Mouse (Mus musculus): Measurements from ENCODE around the gene Cox6b2. TPM values are rescaled to one million over a fixed set of nuclear protein-coding genes. Genes with fewer than 3 reads are reported as not detected.

The Cox6b2 gene
- polyA plus RNA-seq, 1 experiment from 2014 or later = 27.0 TPM

DNA sequence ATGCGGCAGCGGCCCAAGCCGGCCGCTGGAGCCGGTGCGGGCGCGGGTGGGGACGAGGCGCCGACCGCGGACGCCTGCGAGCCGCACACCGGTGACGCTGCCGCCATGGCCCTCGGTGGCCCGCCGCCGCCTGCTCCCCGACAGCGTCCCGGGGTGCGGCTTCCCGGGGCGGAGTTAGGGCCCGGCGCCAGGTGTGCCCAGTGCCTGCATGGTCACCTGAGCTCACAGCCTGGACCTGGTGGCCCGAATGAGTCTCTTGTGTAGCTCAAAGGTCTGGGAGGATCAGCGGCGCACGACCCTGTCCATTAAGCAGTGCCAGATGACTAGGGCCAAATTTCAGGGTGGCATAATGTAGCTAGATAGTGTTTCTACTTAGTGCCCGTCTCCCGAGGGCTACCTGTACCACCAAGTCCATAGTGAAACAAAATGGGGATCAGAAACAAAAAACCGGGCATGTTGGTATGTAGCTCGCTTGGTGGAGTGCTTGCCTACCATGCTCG, 36.6 kb upstream of the Cox6b2 start, which contains the start of gene Tmem238:
Tmem238 (minus strand) TSS at position 221 of the 500 bp plus-strand sequence.
- Histone ChIP-seq H3K4me1 (ENCODE audit: control insufficient read depth, insufficient read depth, low read length) (peaks cover 11% of the 10 kb centered on the region), H3K4me2 (ENCODE audit: low read depth) (peak within 1 kb of the TSS; percentile 88), H3K9me3 (ENCODE audit: control insufficient read depth, low read length) (no peaks in the 10 kb centered on the region), H3K27me3 (ENCODE audit: control insufficient read depth, insufficient read depth, low read length) (0 out of 2 replicates have a peak, but pooled peaks cover 9% of the 10 kb centered on the region), H3K36me3 (ENCODE audit: control insufficient read depth, insufficient read depth, low read length) (0 out of 2 replicates have a peak, but pooled peaks cover 2% of the 10 kb centered on the region), H3K9ac (ENCODE audit: low read length) (peak within 1 kb of the TSS; percentile 81), H3K27ac (ENCODE audit: low read depth, low read length) (no peak within 1 kb of the TSS), H3K4me3 (ENCODE audit: low read depth, low read length) (peak within 1 kb of the TSS; percentile 48)
- 0 out of 2 replicates have a peak, but pooled peaks have one; percentile 7 for ATAC-seq (ENCODE audit: insufficient read depth, low FRiP score, low TSS enrichment)
- WGBS = 9% methylated on average over 40 of the region's 40 CpGs
- no peak for DNase-seq (ENCODE audit: low spot score)

DNA sequence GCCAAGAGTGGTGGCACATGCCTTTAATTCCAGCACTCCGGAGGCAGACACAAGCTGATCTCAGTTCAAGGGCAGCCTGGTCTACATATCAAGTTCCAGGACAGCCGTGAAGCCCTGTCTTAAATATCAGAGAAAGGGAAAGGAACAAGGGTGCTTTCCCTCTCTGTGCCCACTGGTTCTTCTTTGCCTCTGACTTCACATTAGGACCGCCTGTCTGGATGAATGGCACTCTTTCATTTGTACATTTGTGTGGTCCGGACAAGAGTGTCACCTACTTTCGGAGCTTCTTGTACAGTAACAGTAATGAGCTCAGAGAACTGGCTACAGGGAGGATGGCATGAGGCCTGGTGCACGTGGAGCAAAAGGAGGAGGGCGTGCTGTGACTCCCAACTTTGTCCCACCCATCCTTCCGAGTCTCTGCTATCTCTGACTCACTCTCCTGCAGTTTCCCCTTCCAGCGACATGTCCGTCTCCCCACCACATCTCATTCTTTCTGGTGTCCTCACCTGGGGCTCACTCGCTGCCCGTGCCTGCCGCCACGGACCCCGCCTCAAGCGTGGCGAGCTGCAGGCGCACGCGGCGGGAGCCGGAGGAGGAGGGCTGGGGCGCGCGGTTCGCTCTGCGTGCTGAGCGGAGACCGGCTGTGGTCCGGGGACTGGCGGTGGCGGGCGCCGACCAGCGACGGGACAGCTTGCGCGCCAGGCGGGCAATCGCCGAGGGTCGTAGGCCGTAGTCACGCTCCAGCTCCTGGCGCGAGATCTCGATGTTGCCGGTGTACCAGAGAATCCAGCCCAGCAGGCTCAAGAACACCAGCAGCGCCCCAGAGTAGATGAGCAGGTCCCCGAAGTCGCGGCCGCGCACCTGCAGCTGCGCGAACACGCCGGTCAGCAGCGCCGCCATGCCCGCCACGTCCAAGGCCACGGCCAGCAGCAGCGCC, 35.9 kb upstream of the Cox6b2 start:
- Histone ChIP-seq H3K36me3 (ENCODE audit: control insufficient read depth, insufficient read depth, low read length) (no peaks in the 10 kb centered on the region), H3K4me1 (ENCODE audit: control insufficient read depth, insufficient read depth, low read length) (peaks cover 6% of the 10 kb centered on the region), H3K27me3 (ENCODE audit: control insufficient read depth, insufficient read depth, low read length) (0 out of 2 replicates have a peak, but pooled peaks cover 9% of the 10 kb centered on the region), H3K27ac (ENCODE audit: low read depth, low read length) (no peak overlapping the region), H3K9me3 (ENCODE audit: control insufficient read depth, low read length) (no peaks in the 10 kb centered on the region), H3K4me2 (ENCODE audit: low read depth) (peak overlapping the region; percentile 88), H3K9ac (ENCODE audit: low read length) (peak overlapping the region; percentile 81), H3K4me3 (ENCODE audit: low read depth, low read length) (peak overlapping the region; percentile 48)
- WGBS = 2% methylated on average over 64 of the region's 64 CpGs
- peak; percentile 58 for ATAC-seq (ENCODE audit: insufficient read depth, low FRiP score, low TSS enrichment)
- peak; percentile 78 for DNase-seq (ENCODE audit: low spot score)

DNA sequence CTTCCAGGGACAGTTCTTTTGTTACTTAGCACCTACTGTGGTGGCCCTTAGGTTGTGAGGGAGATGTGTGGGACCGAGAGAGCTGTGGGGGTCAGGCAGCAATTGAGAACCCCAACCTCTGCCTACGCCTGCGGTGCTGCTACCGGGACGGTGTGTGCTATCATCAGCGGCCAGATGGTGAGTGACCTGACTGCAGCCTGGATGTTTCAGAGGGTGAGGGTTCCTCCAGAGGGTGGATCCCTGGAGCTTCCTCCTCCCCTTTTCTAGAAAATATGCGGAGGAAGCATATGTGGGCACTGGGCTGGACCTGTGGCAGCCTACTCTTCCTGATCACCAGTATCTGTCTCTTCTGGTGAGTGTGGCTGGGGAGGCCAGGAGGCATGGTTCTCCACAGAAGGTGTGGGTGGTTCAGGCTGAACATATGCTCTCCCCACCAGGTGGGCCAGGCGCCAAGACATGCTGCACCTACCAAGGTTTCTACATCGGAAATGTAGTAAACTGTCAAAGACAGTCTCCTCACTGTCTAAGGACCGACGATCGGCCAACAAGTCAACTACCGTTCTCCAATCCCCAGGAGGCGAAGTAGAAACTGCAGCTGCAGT, 30.9 kb upstream of the Cox6b2 start:
- Histone ChIP-seq H3K9ac (ENCODE audit: low read length) (no peak overlapping the region), H3K4me2 (ENCODE audit: low read depth) (no peak overlapping the region), H3K27ac (ENCODE audit: low read depth, low read length) (no peak overlapping the region), H3K4me3 (ENCODE audit: low read depth, low read length) (no peak overlapping the region), H3K36me3 (ENCODE audit: control insufficient read depth, insufficient read depth, low read length) (no peaks in the 10 kb centered on the region), H3K4me1 (ENCODE audit: control insufficient read depth, insufficient read depth, low read length) (no peaks in the 10 kb centered on the region; the same call in 1 of the 2 replicates), H3K27me3 (ENCODE audit: control insufficient read depth, insufficient read depth, low read length) (peaks cover 8% of the 10 kb centered on the region; the same call in 1 of the 2 replicates), H3K9me3 (ENCODE audit: control insufficient read depth, low read length) (no peaks in the 10 kb centered on the region)
- DNase-seq (ENCODE audit: low spot score) (no peak), ATAC-seq (ENCODE audit: insufficient read depth, low FRiP score, low TSS enrichment) (no peak)
- WGBS = 81% methylated on average over 14 of the region's 14 CpGs

DNA sequence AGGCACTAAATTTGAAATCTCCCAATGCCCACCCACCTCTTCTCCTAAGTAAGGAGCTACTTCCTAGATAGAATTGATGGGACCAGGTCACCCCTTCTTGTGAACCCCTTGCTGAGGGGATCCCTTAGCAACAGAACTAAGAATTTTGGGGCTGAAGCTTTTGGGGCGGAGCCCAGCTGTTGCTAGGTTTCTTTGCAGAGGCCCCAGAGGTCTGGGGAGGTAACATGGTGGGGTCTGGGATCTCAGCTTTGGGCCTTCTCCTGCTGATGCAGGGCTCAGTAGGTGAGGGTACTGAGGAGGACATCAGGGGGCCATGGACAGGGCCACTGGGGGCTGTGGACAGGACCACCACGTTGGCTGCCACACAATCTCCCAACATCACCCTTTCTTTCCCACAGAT, 29.9 kb upstream of the Cox6b2 start, which contains the start of the genes Il11 and Tmem190:
Il11 (minus strand) TSS at position 101 of the 400 bp plus-strand sequence.
Tmem190 (plus strand) TSS at position 179 of the 400 bp plus-strand sequence.
- peaks cover 16% of the 10 kb centered on the region for H3K27me3 ChIP-seq (ENCODE audit: control insufficient read depth, insufficient read depth, low read length)
- no peak within 1 kb of the TSS for H3K4me2 ChIP-seq (ENCODE audit: low read depth)
- H3K27ac ChIP-seq (ENCODE audit: low read depth, low read length) = no peak within 1 kb of the TSS
- no peak within 1 kb of the TSS for H3K4me3 ChIP-seq (ENCODE audit: low read depth, low read length)
- no peak for ATAC-seq (ENCODE audit: insufficient read depth, low FRiP score, low TSS enrichment)
- no peaks in the 10 kb centered on the region for H3K4me1 ChIP-seq (ENCODE audit: control insufficient read depth, insufficient read depth, low read length)
- H3K9ac ChIP-seq (ENCODE audit: low read length) = no peak within 1 kb of the TSS
- WGBS = 82% methylated on average over 2 of the region's 2 CpGs
- no peaks in the 10 kb centered on the region for H3K36me3 ChIP-seq (ENCODE audit: control insufficient read depth, insufficient read depth, low read length)
- H3K9me3 ChIP-seq (ENCODE audit: control insufficient read depth, low read length) = no peaks in the 10 kb centered on the region
- DNase-seq (ENCODE audit: low spot score) = no peak

DNA sequence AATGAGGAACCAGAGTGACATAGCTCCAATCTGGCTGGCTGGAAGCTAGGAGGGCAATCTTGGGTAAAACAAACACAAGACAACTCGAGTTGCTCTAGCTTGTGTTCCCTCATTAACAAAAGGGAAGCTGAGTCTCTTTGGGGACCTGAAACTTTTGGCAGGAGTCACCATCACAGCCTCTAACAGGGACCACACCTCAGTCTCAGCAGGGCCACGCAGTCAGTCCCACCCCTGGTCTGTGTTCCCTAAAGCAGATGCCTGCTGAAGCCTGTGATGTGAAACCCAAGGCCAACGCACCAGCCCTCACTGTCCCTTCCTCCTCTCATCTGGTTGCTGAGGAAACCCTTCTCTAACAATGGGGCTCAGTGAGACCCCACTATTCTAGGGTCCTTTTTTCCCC, 29.2 kb upstream of the Cox6b2 start:
- no peaks in the 10 kb centered on the region for H3K4me1 ChIP-seq (ENCODE audit: control insufficient read depth, insufficient read depth, low read length)
- H3K27ac ChIP-seq (ENCODE audit: low read depth, low read length) = no peak overlapping the region
- no peak overlapping the region for H3K4me2 ChIP-seq (ENCODE audit: low read depth)
- DNase-seq (ENCODE audit: low spot score) (no peak), ATAC-seq (ENCODE audit: insufficient read depth, low FRiP score, low TSS enrichment) (no peak)
- WGBS = 37% methylated on average over 3 of the region's 3 CpGs
- no peaks in the 10 kb centered on the region for H3K36me3 ChIP-seq (ENCODE audit: control insufficient read depth, insufficient read depth, low read length)
- no peak overlapping the region for H3K4me3 ChIP-seq (ENCODE audit: low read depth, low read length)
- H3K27me3 ChIP-seq (ENCODE audit: control insufficient read depth, insufficient read depth, low read length) = peaks cover 22% of the 10 kb centered on the region
- H3K9ac ChIP-seq (ENCODE audit: low read length) = no peak overlapping the region
- no peaks in the 10 kb centered on the region for H3K9me3 ChIP-seq (ENCODE audit: control insufficient read depth, low read length)

DNA sequence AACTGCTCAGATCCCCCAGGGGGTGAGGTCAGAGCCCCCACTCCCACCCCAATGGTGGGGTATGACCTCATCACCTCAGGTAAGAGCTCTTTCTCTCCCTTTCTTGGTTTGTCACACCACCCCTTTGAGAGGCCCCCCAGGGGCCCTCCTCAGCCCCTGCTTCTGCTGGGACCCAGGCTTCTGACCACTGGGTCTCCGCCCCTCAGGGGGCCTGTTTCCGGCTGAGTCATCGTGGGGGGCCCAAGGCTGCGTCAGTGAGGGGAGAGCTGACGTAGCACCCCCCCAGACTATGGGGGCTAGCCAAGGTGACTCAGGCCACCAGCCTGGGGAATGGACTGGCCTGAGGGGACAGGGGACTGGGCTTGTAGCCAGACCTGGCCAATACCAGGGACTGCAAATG, 27.0 kb upstream of the Cox6b2 start:
- no peak overlapping the region for H3K9ac ChIP-seq (ENCODE audit: low read length)
- no peaks in the 10 kb centered on the region for H3K36me3 ChIP-seq (ENCODE audit: control insufficient read depth, insufficient read depth, low read length)
- no peak overlapping the region for H3K4me2 ChIP-seq (ENCODE audit: low read depth)
- WGBS = 27% methylated on average over 5 of the region's 5 CpGs
- H3K27ac ChIP-seq (ENCODE audit: low read depth, low read length) = no peak overlapping the region
- no peak overlapping the region for H3K4me3 ChIP-seq (ENCODE audit: low read depth, low read length)
- no peak for ATAC-seq (ENCODE audit: insufficient read depth, low FRiP score, low TSS enrichment)
- H3K9me3 ChIP-seq (ENCODE audit: control insufficient read depth, low read length) = no peaks in the 10 kb centered on the region
- no peaks in the 10 kb centered on the region for H3K4me1 ChIP-seq (ENCODE audit: control insufficient read depth, insufficient read depth, low read length)
- no peak for DNase-seq (ENCODE audit: low spot score)
- peaks cover 41% of the 10 kb centered on the region for H3K27me3 ChIP-seq (ENCODE audit: control insufficient read depth, insufficient read depth, low read length)

DNA sequence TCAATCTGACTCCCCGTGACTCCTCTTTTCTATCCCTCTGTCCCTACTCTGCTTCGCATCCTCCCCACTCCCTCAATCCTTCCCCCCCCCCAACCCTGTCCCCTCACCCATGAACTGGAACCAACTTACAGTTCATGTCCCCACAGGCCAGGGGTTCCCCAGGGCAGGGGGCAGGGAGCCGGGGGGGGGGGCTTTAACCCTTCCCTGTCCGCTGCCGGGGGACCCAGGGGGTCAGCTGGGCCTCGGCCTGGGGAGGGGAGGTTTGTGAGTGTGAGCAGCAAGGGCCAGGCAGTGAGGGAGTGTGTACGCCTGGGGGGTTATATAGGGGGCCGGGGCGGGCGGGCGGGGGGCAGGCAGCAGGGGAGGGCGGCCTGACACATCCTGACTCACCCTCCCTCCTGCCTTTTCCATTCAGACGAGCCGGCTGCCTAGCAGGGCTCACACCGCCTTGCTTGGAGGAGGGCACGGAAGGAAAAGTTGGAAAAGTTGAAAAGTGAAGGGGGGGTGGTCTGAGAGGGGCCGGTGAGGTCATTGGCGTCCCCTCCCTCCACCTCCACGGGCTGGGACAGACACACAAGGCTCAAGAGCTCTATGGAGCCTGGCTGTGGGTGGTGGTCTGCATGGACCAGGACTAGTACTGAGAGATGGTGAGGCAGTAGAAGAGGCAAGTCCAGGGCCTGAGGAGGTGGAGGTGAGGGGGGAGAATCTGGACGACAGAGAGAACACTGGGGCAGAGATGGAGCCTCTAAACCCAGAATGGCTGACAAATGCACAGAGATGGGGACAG, 25.1 kb upstream of the Cox6b2 start:
- no peak for DNase-seq (ENCODE audit: low spot score)
- 8% methylated on average over 18 of the region's 20 CpGs for WGBS
- Histone ChIP-seq H3K27me3 (ENCODE audit: control insufficient read depth, insufficient read depth, low read length) (peaks cover 42% of the 10 kb centered on the region), H3K36me3 (ENCODE audit: control insufficient read depth, insufficient read depth, low read length) (no peaks in the 10 kb centered on the region), H3K4me3 (ENCODE audit: low read depth, low read length) (no peak overlapping the region), H3K9me3 (ENCODE audit: control insufficient read depth, low read length) (no peaks in the 10 kb centered on the region), H3K4me1 (ENCODE audit: control insufficient read depth, insufficient read depth, low read length) (no peaks in the 10 kb centered on the region), H3K4me2 (ENCODE audit: low read depth) (no peak overlapping the region; the same call in 1 of the 2 replicates), H3K9ac (ENCODE audit: low read length) (no peak overlapping the region; the same call in 1 of the 2 replicates), H3K27ac (ENCODE audit: low read depth, low read length) (no peak overlapping the region)
- peak; percentile 5; the same call in 1 of the 2 replicates for ATAC-seq (ENCODE audit: insufficient read depth, low FRiP score, low TSS enrichment)
